Mouse (Mus musculus): ENCODE measurements around the gene Asic2. TPM values are rescaled to one million over a fixed set of nuclear protein-coding genes. Genes with fewer than 3 reads are reported as not detected.

The Asic2 gene
- total RNA-seq, 2 experiments from 2014 or later = 0.21 to 0.23 TPM

DNA sequence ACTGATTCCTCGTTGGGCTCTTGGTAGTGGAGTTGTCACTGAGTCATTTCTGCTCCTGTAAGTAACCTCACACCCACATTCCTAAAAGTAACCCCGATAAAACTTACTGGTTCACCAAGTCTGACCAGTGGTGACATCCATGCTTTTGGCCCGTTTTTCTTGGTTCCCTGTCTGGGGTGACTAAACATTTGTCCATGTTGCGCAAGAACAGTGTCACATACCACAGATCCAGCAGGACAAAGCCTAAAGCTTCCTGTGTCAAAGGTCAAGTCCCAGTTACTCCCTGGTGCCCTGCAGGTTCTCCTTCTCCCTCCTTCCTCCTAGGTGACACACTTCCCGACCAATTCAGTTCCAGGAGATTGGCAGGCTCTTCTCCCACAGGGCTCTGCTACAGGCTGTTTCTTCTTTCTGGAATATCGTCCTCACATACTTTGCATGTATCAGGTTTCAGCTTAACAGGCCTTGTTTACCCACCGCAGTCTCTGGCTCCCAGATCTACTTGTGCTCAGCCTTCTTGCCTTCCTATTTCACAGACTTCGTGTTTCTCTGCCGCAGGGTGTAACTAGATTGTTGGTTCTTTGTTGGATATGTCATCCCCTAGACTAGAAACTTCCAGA lies 991.9 kb downstream of the Asic2 start:
- DNase-seq = no peak

DNA sequence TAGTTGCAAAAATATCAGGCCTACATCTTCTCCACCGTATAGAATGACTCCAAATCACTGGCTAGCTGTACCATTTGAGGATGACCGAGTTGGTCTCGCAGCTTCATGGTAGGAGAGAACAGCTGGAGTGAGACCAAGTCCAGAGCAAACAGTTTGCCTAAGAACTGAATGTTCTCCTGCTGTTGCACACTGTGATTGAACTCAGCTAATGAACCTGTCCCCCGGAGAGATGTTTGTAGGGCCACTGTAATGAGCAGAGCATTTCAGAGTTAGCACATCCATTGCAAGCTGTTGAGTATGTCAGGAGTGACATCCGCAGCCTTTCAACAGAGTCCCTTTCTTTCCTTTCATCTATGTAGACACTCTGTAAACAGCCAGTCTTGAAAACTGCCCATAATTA lies 993.6 kb downstream of the Asic2 start:
- DNase-seq = no peak

DNA sequence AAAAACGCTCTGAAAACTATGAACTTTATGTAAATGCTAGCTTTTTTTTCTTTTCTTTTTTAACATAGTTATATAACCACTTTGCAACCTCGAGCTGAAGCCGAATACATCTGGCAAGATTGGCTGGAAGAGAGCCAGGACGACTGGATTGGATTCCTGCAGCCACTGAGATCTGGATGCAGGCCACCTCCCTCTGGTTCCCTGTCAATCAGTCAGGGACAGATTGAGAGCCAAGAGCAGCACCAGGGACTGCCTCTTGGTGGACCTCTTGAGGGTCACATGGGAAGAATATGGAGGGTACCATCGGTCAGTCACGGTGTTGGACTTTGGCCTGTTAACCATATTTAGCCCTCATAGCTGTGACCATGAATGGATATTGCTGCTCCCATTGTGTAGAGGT lies 994.3 kb downstream of the Asic2 start:
- peak; percentile 56 for DNase-seq

DNA sequence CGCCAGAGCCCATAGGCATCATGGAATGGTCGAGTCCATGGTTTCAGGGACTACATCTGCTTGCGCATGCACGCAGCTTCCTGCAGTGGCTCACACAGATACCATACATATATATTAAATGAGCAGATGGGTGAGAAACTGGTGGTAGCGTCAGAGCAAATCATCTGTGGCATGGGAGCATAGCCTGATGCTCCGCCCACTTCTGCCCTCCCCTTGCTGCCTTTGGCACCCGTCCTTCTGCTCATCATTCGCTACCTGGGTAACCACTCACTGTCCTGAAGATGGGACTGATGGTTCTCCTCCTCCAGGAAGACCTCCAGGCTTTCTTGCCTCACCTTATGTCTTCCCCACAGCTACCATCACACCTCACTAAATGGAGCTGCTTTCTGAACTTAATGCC lies 995.0 kb downstream of the Asic2 start:
- DNase-seq = no peak

DNA sequence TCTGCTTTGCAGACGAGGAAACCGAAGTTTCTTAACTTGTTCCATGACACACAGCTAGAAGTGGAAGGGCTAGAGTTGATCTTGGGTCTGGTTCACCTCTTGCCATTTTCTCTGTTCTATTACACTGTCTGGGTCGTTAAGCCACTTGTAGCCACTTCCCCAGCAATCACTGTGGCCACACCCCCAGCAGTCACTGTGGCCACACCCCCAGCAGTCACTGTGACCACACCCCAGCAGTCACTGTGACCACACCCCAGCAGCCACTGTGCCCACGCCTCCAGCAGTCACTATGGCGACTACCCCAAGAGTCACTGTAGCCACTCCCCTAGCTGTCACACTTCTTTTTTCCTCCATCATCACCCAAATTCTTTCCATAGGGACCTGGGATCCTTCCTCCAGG lies 1000.7 kb downstream of the Asic2 start:
- no peak for DNase-seq

DNA sequence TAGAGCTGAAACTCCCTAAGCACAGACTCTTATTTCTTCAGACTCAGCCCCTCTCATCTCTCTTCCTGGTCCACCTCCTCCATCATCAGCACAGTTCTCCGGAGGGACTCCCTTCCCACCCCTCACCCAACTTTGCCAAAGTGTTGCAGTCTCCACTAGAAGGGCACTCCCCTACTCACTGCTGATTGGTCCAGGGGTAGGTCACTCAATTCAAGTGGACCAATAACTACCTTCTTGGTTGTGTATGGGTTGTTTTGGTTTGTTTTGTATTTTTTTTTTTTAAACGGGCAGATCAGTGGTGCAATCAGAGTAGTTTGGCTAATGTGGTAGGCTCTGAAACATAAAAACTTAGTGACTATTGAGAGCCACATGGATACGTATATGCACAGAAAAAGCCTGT lies 1002.2 kb downstream of the Asic2 start:
- DNase-seq = no peak

DNA sequence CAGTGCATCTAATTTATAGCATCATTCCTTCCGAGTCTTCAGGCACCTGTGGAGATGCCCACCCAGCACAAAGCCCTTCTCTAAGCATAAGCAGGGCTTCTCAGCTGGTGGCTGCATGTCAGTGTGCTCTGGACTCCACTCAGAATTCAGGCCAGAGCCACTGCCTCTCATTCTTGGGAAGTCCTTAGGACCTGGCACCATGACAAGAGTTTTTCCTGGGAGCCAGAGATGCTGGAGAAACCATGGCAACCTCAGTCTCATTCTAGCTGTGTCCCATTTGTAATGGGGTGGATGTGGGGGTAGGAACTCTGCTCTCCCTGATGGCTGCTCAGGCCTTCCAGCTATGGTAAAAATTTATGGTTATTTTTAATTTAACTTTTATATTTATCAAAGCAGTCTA lies 1006.9 kb downstream of the Asic2 start:
- no peak for DNase-seq

DNA sequence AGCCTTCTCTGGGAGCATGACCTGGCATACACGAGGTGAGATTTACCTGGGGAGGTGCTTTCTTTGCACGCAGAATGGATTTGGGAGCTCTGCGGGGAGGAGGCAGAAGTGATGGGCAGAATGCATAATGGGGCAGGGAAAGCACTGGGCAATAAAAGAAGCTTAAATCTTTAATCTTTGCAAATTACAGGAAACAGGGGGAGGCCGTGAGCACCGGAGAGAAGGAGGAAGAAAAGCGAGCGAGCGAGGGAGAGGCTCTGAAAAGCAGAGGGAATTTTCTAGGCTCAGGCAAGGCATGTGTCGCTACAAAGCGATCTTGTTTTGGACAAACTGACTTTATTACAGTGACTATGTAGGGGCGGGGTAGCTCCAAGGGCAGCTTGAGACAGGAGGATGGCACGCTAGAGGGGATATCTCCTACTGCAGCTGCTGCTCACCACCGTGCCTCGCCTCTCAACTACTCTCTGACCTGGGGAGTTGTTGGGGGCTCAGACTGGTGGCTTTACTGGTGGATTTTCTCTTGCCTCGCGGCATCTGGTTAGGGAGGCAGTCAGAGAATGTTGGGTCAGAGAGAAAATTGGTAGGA lies 1010.1 kb downstream of the Asic2 start:
- no peak for DNase-seq

DNA sequence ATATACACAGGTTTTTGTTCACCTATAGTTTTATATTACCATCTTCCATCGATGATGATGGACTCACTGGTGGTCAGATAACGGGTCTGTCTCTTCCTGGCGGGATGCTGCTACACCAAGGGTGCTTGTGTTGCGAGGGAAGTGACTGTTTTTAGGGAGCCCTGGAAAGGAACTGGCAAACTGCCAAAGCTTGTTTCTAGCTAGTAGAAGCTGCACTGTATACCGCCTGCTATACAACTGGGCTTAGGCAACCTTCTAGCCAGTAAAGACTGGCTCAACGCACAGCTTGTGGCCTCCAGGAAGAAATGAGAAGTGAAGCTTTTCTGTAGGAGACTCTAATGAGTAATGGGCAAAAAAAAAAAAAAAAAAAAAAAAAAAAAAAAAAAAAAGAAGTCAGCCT lies 1012.3 kb downstream of the Asic2 start:
- DNase-seq = no peak

DNA sequence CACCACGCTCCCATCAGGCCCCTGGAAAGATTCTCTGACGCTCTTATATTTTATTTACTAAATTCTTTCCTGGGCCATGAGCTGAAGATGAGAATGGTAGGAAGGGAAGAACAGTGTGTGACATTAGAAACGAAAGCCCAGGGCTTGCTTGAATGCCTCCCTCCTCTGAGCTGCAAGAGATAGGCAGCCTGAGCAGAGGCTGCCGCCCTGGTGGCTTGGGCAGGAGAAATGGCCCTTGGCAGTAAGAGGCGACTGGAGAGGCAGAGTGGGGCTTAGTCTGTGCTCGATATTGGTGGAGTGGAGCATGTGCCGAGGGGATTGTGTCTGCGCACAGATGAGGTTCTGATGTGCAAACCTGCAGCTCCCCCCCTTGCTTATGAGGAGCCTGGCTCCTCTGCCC lies 1014.1 kb downstream of the Asic2 start:
- no peak for DNase-seq

DNA sequence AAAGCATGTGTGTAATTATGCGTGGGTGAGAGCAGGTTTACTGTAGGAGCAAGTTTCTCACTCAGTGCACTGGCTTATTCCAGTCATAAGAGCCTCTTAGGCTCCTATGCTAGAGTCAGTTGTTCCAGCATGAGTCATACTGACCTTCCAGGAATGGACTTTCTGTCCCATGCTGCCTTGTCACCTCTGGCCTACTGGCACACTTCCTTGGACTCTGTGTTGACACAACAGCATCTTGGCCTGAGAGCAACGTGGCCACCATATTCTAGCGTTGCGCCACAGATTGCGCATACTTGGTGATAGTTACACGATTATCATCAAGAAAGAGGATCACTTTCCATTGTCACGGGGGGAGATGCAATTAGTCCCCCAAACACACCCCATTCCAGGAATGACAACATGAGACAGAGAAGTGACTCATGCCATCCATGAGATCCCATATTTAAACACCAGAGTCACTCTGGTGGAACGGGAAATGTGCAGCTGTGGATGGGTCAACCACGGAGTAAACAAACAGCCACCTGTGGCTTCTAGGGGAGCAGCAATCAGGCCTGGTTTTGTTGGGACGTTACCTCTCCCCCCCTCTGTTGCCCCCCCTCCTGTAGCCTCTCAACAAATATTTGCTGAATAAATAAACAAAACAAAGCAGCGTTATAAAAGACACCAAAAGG lies 1019.1 kb downstream of the Asic2 start:
- DNase-seq = no peak

DNA sequence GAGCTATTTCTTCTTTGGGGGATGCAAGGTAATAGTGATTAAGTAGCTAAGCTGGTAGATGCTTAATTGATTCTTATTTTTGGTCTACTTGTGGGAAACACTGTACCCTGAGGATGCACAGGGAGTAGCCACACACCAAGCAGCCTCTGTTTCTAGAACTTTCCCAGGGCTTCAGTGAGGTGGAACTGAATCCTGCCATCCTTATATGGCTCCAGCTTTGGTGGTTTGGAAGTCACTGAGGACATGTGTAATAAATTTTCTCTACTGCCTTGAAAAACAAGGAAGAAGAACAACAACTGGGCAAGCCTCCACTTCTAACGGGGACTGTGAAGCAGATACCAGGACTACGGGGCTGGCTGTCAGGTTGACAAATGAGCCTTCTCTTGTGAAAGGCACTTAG lies 1020.2 kb downstream of the Asic2 start:
- DNase-seq = no peak

DNA sequence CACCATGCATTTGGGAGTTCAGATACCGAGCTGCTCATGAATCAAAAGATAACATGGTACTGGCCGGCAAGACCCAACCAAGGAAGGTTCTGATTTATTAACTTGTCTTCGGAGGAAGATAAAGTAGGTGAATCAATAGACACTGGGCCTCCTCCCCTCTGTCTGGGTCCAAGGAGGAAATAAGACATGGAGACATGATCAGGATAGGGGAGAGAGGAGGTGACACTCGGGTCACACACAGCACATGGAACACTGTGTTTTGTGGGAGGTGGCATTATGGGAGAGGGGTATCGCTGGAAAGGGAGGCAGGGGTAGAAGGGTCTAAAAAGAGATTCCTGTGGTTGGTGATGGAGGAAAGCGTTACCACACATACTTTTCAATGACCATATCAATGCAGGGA lies 1022.1 kb downstream of the Asic2 start:
- no peak for DNase-seq

DNA sequence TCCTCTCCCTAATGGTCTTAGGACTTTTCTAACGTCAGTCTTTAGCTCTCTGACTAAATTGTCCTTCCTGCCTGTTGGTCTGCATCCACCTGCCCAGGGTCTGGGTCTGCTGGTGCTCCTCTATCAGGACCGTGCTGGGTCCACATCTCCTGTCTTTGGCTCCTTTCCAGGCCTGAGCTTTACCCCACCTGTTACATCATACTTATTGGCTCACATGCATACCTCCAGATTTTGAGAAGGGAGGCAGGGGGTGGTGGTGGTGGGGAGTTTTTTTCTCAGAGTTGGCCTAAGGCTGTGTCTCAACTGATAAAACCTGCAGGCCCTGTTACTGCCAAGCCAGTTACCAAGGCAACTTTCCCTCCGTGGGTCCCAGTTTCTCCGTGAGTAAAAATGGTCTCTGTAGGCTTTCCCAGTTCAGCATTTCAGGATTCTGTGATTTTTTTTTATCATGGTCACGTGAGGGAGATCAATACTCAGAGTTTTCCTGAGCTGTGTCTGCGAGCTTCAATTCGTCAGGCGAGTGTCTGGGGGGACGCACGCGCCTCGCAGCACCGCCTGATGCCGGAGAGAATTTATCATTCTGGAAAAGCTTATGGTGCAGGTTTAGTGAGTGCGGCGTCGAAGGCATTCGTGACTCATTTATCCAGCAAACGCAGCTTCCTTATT lies 1044.8 kb downstream of the Asic2 start:
- DNase-seq = no peak

DNA sequence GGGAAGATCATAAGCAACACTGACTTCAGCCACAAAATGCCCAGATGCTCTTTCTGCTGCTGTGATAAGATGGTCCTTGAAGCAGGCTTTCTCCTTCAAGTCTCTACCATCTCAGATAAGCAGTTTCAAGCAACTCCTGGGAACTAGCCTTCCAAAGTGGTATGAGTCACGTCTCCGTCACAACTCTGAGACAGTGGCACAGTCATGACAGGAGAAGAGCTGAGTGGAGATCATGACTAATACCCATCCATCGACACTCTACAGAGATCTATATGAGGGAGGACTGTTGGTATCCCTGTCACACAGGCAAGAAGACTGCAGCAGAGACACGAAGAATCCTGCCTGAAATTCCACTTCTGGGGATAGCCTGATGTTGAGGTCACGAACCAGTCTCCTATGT lies 1049.9 kb downstream of the Asic2 start:
- no peak for DNase-seq

DNA sequence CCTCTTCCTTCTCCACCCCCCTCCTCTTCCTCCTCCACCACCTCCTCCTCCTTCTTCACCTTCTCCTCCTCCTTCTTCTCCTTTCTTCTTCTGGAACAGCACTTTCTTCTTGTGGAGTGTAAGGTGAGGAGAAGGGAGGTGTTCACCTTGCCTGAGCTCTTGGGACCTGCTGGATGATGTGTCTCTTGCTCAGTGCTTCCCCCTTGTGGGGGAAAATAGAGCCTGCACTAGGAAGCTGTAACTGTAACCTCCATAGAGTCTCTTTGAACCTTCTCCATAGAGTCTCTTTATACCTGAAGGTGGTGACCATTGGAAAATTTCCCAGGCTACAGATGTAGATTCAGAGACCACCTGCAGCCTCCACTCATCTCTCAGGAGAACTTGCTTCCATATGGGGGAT lies 1050.6 kb downstream of the Asic2 start:
- no peak for DNase-seq

DNA sequence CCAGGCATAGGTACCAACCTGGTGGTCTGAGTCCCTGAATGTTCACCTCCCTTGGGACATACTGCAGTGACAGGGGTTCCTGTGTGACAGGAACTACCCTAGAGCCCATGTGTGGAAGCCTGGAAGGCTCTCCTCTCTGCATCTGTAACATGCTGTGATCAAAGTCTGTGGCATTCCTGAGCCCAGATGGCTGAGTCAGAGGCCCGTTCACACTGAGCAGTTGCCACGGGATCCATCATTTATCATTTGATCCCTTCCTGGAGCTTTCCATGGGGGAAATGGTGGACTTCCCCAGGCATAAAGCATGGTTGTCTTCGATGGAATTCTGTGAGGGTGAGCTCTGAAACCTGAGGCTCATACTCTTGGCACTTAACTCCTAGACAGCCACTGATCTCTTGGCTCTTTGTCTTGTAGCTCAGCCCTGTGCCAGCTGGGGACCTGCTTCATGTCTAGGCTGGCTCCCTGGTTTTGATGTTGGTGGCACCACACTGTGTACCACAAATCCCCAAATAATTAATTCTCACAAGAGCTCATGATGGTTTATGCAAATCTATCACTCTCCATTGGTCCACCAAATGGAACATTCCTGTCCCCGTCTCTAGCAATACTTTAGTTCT lies 1054.7 kb downstream of the Asic2 start:
- no peak for DNase-seq

DNA sequence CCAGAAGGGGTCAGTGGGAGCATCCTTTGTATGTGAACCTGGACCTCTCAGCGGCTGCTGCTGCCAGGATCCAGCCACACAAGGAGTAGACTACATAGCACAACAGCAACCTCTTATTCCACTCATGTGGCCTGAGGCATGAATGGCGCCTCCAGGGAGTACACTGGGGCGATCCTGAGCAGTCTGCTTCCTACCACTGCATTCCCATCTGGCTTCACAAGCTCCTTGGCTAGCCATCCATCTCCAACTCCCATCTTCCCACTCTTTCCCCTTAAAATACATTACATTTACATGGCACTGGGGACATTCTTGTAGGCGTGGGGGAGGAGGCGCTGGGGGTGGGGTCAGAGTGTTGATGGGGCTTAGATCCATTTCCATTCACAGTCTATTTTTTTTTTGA lies 1055.5 kb downstream of the Asic2 start:
- no peak for DNase-seq

DNA sequence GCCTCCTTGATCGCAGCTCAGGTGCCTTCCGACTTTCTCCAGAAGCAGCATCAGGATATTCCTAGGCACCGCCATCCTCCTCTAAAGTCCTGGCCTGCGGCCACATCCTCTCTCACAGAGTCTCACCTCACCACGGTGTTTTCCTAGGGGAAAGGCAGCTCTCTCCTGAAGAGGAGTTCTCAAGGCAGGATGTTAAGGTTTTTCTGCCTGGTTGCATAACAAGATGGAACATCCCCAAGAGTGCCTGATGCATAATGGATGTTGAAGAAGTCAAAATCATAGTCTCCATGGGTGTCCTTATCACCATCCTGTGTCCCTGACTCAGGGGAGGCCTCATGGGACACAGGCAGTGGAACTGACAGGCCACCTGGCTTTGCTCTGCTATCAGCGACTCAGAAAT lies 1060.4 kb downstream of the Asic2 start:
- DNase-seq = no peak

DNA sequence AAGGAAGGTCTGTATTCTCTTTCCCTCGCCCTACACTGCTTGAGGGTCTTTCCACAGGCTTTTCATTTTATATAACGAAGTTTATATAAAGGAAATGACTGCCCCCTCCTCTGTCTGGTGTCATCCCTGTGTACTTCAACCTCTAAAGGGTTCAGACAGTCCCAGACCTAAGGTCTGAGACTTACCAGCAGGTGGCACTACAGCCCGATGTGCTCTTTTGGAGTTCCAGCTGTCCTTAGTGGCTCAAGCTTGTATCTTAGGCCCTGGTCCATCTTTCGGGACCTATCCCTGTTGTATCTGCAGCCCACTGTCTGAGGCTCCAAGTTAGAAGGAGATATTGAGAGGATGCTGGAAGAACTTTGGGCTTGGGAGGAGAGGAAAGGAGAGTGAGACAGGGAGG lies 1061.8 kb downstream of the Asic2 start:
- DNase-seq = peak; percentile 65

DNA sequence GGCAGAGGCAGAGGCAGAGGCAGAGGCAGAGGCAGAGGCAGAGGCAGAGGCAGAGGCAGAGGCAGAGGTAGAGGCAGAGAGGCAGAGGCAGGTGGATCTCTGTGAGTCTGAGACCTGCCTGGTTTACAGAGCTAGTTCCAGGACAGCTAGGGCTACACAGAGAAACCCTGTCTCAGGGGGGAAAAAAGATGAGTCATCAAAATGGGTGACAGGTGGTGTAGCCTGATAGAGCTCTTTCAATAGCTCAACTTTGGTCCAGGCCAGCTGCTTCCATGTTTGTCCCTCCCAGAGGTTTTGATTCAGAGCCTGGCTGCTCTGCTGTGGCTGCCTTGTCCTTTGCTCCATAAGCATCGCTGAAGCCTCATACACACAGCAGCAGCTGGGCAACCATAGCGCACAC lies 1063.7 kb downstream of the Asic2 start:
- no peak for DNase-seq

DNA sequence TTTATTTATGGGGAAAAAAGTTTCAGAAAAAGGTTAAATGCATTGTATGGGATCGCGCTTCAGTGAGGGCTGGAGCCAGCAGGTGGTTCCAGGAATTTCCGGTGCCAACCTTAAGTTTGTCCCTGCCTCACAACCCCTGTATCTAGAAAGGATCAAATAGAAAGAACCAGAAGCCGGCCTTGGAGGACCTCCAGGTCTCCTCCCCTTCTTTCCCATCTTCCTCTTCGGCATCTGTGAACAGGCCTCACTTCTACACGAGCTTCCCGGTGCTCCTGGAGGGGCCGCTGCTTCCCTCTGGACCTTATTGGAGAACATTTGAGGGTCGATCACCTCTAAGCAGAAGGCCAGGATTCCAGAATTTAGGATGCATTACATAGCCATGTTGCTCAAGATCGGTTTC lies 1064.8 kb downstream of the Asic2 start:
- no peak for DNase-seq

DNA sequence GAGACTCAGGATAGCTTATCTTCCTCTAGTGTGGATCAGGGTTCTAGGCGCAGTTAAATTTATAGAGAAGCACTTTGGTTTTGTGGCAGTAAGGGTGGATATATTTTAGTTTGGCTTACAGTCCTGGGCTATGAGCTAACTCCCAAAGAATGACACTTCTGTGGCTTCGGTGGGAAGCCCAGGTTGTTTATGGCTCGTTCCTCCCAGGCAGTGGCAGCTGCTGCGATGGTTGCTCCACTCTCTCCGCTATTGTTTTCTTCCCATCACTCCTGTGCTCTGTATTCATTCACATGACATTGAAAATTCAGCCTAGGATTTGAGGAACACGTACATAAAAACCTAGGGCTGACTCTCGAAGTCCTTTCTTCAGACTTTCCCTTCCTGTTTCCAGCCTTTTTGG lies 1065.6 kb downstream of the Asic2 start:
- DNase-seq = no peak

Measured in gastrocnemius, postnatal 10 days (tissue).